Mouse (Mus musculus): Measurements from ENCODE around the gene Napepld. TPM values are rescaled to one million over a fixed set of nuclear protein-coding genes. Genes with fewer than 3 reads are reported as not detected.

Napepld gene
- total RNA-seq, 1 experiment, result 4.3 TPM

DNA sequence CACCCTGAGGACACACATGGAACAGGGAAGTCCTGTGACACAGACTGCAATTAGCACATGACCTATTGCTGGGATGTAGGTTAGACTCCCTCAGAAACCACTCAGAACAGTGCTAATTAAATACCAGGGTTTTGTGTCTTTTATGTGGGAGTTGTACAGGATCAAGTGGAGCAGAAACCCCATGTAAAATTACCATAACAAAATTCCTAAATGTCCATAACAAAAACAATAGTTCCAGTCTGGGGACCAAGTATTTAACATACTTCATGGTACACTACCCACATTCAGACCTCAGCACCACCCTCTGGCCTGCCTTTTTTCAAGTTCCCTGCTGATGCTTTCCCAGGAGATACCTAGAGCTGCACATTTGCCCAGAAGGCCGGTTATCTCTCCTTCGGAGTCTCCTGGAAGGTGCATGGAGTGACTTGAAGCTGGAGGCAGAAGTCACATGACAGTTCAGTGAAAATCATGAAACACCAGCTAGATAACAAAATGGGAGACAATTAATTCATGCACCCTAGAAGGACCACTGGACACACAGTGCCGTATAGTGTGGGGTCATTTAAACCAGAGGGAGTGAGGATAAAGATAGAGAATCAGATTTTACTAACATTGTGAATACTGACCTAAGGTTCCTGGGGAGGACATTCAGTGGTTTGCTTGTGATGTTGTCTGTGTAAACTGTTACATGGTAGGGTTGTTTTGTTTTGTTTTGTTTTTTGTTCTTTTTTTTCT is 31.1 kb upstream of the Napepld start:
- Histone ChIP-seq H3K4me3 (ENCODE audit: insufficient read depth in 1 of 2, low read depth in 1 of 2, low read length in 2 of 2, poor library complexity in 1 of 2, severe bottlenecking in 1 of 2) (no peak overlapping the region), H3K27ac (ENCODE audit: insufficient read depth, low read depth, low read length, poor library complexity, severe bottlenecking) (no peak overlapping the region), H3K4me1 (ENCODE audit: control insufficient read depth in 2 of 2, insufficient read depth in 2 of 2, low read length in 2 of 2, poor library complexity in 1 of 2) (peaks cover 2 to 8% of the 10 kb centered on the region in 2 experiments; a peak in 3 of 4 replicates), H3K9ac (ENCODE audit: insufficient read depth, low read depth, low read length, poor library complexity, severe bottlenecking) (no peak overlapping the region), H3K9me3 (ENCODE audit: control insufficient read depth, insufficient read depth, low read depth, low read length) (no peaks in the 10 kb centered on the region), H3K36me3 (ENCODE audit: control insufficient read depth, insufficient read depth, low read length, poor library complexity, severe bottlenecking) (no peaks in the 10 kb centered on the region)
- DNase-seq (ENCODE audit: low read depth, low spot score), result no peak
- TF ChIP-seq MAFK (IDR thresholded peaks at IDR 0.05; ENCODE audit: insufficient read depth, low read depth, low read length) (no peak), ZNF384 (IDR thresholded peaks at IDR 0.05; ENCODE audit: low read depth, low read length) (no peak), HCFC1 (IDR thresholded peaks at IDR 0.05; ENCODE audit: borderline replicate concordance, insufficient read depth, low read length) (no peak), ZC3H11A (IDR thresholded peaks at IDR 0.05; ENCODE audit: borderline replicate concordance, low read depth, low read length) (no peak), CHD2 (IDR thresholded peaks at IDR 0.05; ENCODE audit: low read depth, low read length) (no peak)
- in situ Hi-C loops (cut with MboI; ENCODE audit: low sequenced_read_pairs in 2 of 2, unreplicated experiment in 2 of 2), result no loop called here

DNA sequence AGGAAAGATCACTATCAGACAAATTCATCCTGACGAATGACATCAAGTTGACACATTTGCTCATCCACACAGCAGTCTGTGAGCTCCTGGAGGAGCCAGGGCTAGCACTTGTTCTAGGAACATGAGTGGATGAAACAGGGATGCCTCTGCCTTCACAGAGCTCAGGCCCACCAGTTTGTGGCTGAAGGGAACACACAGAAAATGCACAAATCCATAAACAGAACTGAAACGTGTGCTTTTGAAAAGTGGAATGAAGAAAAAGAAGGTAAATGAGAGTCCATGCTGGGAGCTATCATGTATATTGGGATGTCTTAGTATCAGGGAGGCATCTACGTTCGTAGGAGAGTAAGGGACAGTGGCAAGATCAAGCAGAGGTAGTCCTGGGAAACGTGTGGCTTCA is 27.9 kb upstream of the Napepld start:
- no peak for DNase-seq (ENCODE audit: low read depth, low spot score)
- TF ChIP-seq MAFK (IDR thresholded peaks at IDR 0.05; ENCODE audit: insufficient read depth, low read depth, low read length) (no peak), HCFC1 (IDR thresholded peaks at IDR 0.05; ENCODE audit: borderline replicate concordance, insufficient read depth, low read length) (no peak), ZC3H11A (IDR thresholded peaks at IDR 0.05; ENCODE audit: borderline replicate concordance, low read depth, low read length) (no peak), ZNF384 (IDR thresholded peaks at IDR 0.05; ENCODE audit: low read depth, low read length) (no peak), CHD2 (IDR thresholded peaks at IDR 0.05; ENCODE audit: low read depth, low read length) (no peak)
- Histone ChIP-seq H3K9me3 (ENCODE audit: control insufficient read depth, insufficient read depth, low read depth, low read length) (no peaks in the 10 kb centered on the region), H3K9ac (ENCODE audit: insufficient read depth, low read depth, low read length, poor library complexity, severe bottlenecking) (no peak overlapping the region), H3K36me3 (ENCODE audit: control insufficient read depth, insufficient read depth, low read length, poor library complexity, severe bottlenecking) (no peaks in the 10 kb centered on the region), H3K4me1 (ENCODE audit: control insufficient read depth in 2 of 2, insufficient read depth in 2 of 2, low read length in 2 of 2, poor library complexity in 1 of 2) (peaks cover 2 to 11% of the 10 kb centered on the region in 2 experiments; a peak in 2 of 4 replicates), H3K27ac (ENCODE audit: insufficient read depth, low read depth, low read length, poor library complexity, severe bottlenecking) (no peak overlapping the region), H3K4me3 (ENCODE audit: insufficient read depth in 1 of 2, low read depth in 1 of 2, low read length in 2 of 2, poor library complexity in 1 of 2, severe bottlenecking in 1 of 2) (no peak overlapping the region)
- in situ Hi-C loops (cut with MboI; ENCODE audit: low sequenced_read_pairs in 2 of 2, unreplicated experiment in 2 of 2), result no loop called here

DNA sequence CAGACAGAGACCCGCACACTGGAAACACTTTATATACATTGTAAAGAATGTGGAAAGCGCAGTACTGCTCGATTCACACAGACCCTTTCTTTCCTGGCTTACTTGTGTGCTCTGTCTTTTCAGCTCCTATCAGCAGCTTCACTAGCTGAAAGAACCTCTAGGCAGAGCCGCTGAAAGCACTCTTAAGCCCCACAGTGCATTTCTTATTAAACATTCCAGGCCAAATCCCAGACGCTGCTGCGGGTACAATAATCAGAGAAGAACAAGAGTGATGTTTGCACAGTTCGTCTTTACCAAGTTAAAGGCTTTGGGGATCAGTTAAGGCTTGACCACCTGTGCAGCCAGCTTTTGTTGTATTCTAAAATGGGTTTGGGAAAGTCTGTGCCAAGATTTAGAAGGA is 23.7 kb upstream of the Napepld start:
- H3K4me3 ChIP-seq (ENCODE audit: insufficient read depth in 1 of 2, low read depth in 1 of 2, low read length in 2 of 2, poor library complexity in 1 of 2, severe bottlenecking in 1 of 2), result no peak overlapping the region
- H3K9me3 ChIP-seq (ENCODE audit: control insufficient read depth, insufficient read depth, low read depth, low read length), result no peaks in the 10 kb centered on the region
- no peak overlapping the region for H3K9ac ChIP-seq (ENCODE audit: insufficient read depth, low read depth, low read length, poor library complexity, severe bottlenecking)
- in situ Hi-C loops (cut with MboI; ENCODE audit: low sequenced_read_pairs in 2 of 2, unreplicated experiment in 2 of 2), result no loop called here
- H3K4me1 ChIP-seq (ENCODE audit: control insufficient read depth in 2 of 2, insufficient read depth in 2 of 2, low read length in 2 of 2, poor library complexity in 1 of 2), result peaks cover 0 to 12% of the 10 kb centered on the region in 2 experiments; a peak in 2 of 4 replicates
- H3K36me3 ChIP-seq (ENCODE audit: control insufficient read depth, insufficient read depth, low read length, poor library complexity, severe bottlenecking), result no peaks in the 10 kb centered on the region
- TF ChIP-seq ZC3H11A (IDR thresholded peaks at IDR 0.05; ENCODE audit: borderline replicate concordance, low read depth, low read length) (no peak), HCFC1 (IDR thresholded peaks at IDR 0.05; ENCODE audit: borderline replicate concordance, insufficient read depth, low read length) (no peak), CHD2 (IDR thresholded peaks at IDR 0.05; ENCODE audit: low read depth, low read length) (no peak), ZNF384 (IDR thresholded peaks at IDR 0.05; ENCODE audit: low read depth, low read length) (no peak), MAFK (IDR thresholded peaks at IDR 0.05; ENCODE audit: insufficient read depth, low read depth, low read length) (no peak)
- no peak overlapping the region for H3K27ac ChIP-seq (ENCODE audit: insufficient read depth, low read depth, low read length, poor library complexity, severe bottlenecking)
- no peak for DNase-seq (ENCODE audit: low read depth, low spot score)

DNA sequence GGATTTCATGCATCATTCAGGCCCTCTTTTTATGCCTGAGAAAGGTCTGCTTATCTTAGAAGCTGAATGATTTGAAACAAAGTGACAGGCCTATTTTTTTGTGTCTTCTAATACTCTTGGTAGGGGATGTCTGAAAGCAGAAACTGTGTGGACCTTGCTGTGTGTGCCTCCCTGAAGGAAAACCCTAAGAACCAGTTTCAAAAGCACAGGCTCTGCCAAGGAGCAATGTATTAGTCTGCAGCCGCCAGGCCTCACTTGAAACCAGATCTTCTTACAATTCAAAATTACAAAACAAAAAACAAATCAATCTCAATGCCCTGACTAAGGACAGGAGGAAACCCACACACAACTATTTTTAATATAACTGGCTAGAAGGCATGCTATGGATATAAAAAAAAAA is 23.2 kb upstream of the Napepld start:
- no peaks in the 10 kb centered on the region for H3K9me3 ChIP-seq (ENCODE audit: control insufficient read depth, insufficient read depth, low read depth, low read length)
- no peak overlapping the region for H3K9ac ChIP-seq (ENCODE audit: insufficient read depth, low read depth, low read length, poor library complexity, severe bottlenecking)

More for the DNA sequence above, 23.2 kb upstream of the Napepld start:
- Histone ChIP-seq H3K4me3 (ENCODE audit: insufficient read depth in 1 of 2, low read depth in 1 of 2, low read length in 2 of 2, poor library complexity in 1 of 2, severe bottlenecking in 1 of 2) (no peak overlapping the region), H3K4me1 (ENCODE audit: control insufficient read depth in 2 of 2, insufficient read depth in 2 of 2, low read length in 2 of 2, poor library complexity in 1 of 2) (peaks cover 0 to 12% of the 10 kb centered on the region in 2 experiments; a peak in 2 of 4 replicates), H3K36me3 (ENCODE audit: control insufficient read depth, insufficient read depth, low read length, poor library complexity, severe bottlenecking) (no peaks in the 10 kb centered on the region), H3K27ac (ENCODE audit: insufficient read depth, low read depth, low read length, poor library complexity, severe bottlenecking) (no peak overlapping the region)
- in situ Hi-C loops (cut with MboI; ENCODE audit: low sequenced_read_pairs in 2 of 2, unreplicated experiment in 2 of 2), result no loop called here
- no peak for DNase-seq (ENCODE audit: low read depth, low spot score)
- no peak for TF ChIP-seq ZC3H11A (IDR thresholded peaks at IDR 0.05; ENCODE audit: borderline replicate concordance, low read depth, low read length)
- no peak for TF ChIP-seq HCFC1 (IDR thresholded peaks at IDR 0.05; ENCODE audit: borderline replicate concordance, insufficient read depth, low read length)
- TF ChIP-seq MAFK (IDR thresholded peaks at IDR 0.05; ENCODE audit: insufficient read depth, low read depth, low read length), result no peak
- no peak for TF ChIP-seq ZNF384 (IDR thresholded peaks at IDR 0.05; ENCODE audit: low read depth, low read length)

Measured in ES-E14 (cell line).